Mouse (Mus musculus): ENCODE measurements around the gene Slc35f3.
A peak's percentile ranks its signal among the peaks of the same experiment; 100 is the strongest.

The Slc35f3 gene

DNA sequence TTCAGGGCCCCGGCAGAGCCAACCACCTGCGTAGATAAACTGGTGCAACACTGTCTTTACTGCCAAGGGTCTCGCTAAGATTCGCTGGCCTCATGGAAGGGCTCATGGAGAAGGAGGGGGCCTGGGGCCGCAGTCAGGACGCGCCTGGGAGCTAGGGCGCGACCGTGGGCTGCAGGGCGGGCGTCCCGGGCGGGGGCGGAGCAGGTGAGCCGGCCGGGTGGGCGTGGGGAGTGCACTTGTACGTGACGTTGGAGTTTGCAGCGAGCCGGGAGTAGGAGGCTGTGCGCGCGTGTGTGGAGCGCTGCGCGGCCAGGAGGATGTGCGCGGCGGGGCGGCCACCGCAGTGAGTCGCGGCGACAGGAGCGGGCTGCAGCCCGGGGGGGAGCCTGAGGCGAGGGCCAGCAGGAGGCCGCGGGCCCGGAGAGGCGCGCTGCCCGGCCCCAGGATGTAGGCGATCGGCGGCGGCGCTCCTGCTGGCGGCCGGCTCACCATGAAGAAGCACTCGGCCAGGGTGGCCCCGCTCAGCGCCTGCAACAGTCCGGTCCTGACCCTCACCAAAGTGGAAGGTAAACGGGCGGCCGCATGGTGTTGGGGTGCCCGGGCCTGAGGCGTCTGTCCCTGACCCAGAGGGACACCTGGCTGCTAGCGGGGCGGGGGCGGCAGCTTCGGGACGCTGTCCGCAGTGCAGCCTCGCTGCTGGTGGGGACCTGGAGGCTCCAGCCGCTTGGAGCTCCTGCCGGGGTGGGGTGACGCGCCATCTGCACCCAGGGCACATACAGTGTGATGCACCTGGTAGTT, at the start of gene Slc35f3:
TSS of gene Slc35f3 (plus strand) at position 263 of the 798 bp plus-strand sequence.
- no peak for DNase-seq (ENCODE audit: low read depth)

DNA sequence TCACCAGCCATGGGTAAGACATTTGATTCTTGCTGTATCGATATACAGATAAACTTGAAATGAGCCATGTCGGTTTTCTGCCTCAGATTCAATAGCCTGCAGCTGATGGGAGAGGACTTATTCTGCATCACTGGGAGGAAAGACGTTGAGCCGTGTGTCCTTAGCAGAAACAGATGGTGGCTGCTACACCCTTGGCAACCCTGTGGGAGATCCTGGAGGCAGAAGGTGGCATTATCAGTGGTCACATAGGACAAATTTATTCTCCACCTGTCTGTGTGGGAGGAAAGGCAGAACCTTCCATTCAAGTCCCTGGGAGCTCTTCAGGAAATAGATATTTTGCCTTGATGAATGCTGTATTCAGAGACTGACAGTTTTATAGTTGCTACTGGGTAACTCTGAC, 47.9 kb upstream of the Slc35f3 start:
- no peak for DNase-seq (ENCODE audit: low read depth)

DNA sequence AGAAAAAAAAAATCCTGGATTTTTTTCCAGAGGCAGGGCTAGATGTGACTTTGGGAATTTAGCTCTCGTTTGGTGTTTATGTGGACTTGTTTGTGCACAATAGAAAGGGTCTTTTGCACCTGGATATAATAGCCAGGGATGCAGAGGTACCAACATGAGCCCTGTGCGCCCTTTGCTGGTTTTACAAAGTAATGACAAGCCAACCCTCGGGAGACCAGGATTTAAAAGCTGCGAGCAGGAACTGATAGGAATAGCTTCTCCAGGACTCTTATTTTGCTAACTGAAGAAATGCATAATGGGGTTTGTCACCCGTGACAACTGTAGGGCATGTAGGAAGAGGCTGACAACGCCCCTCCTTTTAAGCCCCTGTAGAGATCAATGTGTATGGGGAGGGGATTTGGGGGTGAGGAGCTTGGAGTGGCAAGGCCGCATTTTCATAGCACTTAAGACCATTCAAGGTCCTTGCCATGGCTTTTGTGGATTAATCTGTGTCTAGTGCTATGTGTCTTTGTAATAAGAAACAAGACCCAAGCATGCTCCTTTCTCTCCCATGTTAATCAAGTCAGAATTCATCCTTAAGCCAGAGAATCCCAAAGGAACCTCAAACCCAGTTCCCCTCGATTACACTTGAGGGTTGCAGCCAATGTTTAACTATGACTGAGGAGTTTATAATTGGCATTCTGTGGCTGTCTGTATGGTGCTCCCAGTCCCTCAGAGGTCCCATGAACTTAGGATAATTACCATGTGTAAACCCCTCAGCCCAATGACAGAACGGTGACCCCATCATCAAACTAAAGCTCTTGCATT, 41.6 kb upstream of the Slc35f3 start:
- no peak for DNase-seq (ENCODE audit: low read depth)

- no peak for DNase-seq (ENCODE audit: low read depth)
These were observed 41.0 kb upstream of the Slc35f3 start for GRCm38 (mm10) chr8:126257392-126257681.

GRCm38 (mm10) chr8:126258175-126258781, 40.1 kb upstream of the Slc35f3 start:
- peak; percentile 28 for DNase-seq (ENCODE audit: low read depth)

DNA sequence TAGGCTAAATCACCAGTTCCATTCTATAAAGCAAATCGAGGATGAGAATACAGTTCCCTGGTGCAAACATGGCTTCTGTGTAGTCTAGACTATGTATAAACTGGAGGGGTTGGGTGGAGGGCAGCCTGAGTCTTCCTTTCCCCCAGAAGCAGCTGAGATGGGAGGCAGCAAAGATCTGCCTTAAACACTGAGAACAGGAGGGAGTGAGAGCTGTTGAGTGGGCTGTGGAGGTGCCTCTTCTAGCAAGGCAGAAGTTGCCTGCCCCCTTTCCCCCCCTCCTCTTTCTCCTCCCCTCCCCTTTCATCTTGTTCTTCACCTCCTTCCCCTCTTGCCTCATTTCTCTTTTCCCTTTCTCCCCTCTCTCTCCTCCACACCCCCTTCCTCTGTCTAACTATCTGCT, 33.2 kb upstream of the Slc35f3 start:
- DNase-seq (ENCODE audit: low read depth), result no peak

DNA sequence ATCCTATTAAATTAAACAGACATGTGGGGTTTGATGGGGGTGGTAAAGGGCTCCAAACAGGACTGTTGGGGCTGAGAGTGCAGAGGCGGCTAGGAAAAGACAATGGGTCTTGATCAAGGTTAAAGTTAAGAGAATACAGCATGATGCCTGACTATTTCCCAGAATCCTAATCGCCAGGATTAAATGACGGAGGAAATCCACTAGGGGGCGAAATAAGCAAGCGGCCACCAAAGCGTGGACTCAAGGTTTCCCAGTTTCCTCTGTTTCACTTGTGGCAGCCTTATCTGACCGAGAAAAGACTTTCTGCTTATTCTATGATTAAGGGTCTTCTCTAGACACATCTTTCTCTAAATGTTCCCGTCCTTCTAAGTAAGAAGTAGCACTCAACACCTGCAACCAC, 31.2 kb upstream of the Slc35f3 start:
- DNase-seq (ENCODE audit: low read depth), result peak; percentile 7

- no peak for DNase-seq (ENCODE audit: low read depth)
These were observed 28.6 kb upstream of the Slc35f3 start for GRCm38 (mm10) chr8:126269733-126270132.

DNA sequence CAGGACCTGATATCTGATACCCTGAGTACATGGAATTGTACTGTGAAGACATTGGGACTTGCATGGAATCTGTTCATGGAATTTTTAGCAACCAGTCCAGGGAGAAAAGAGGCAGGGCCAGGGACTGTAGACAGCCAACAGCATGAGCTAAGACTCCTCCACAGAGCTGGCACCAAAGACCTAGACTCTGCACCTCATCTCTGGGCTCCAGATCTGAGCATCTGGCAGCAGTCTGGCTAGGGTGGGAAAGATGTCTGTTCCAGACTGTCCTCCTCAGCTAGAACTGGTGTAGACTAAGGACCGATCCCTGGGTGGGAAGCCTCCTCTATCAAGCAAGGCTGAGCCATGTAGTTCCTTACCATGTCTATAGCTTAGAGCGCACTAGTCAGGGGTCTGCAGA, 25.9 kb upstream of the Slc35f3 start:
- DNase-seq (ENCODE audit: low read depth), result no peak

- no peak for DNase-seq (ENCODE audit: low read depth)
These were observed 25.3 kb upstream of the Slc35f3 start for GRCm38 (mm10) chr8:126273066-126273465.

DNA sequence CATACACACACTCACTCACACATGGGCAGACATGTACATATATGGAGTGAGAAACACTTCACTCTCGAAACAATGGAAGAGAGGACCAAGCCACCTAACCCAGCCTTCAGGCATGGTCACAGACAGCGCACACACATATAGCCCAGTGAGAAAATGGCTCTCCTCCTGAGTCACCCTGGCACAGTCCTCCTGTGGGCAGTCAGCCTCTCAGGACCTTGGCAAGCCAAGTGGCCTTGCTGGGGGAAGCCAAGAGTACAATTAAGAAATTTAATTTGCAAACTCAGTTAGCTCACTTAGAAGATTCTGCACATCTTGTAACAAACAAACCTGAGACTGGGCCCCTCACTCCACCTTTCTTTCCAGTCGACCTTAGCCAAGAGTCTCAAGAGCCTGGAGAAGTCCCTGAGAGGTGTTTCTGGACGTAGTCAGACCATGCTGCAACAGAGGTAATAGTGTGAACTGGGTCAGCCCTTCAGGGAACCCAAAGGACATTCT, 23.4 kb upstream of the Slc35f3 start:
- DNase-seq (ENCODE audit: low read depth), result no peak

DNA sequence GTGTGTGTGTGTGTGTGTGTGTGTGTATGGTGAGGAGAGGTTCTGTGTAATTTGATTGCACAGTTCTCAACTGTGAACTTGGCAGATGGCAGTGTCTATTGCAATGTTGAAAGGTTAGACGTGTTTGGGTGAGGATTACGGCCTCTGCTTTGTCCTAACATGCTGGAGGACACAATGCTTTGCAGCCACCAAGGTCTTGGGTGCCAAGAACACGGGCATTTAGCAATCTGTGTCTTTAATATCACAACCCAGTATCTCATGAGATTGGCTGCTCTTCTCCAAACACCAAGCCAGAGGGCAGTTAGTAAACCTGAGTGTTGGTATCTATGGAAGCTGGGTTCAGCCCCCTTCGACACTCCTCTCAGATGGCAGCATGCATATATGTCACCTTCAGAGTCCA, 22.5 kb upstream of the Slc35f3 start:
- no peak for DNase-seq (ENCODE audit: low read depth)

DNA sequence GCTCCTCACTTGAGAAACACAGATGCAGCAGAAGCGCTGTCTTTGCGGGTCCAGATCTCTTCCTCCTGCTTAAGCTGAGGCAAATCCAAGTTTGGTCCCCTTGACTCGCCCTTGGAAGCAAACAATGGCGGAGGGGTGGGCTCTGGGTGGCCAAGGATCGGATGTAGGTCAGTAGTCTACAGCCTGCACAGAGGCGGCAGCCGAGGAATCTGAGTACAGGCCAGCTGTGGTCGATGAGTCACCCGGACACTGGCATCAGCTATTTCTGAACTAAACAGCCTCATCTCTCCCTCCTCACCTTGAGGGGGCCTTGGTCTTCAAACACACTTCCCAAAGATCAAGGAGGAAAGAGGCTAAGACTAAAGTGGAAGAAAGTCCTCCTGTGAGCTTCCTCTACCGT, 6.4 kb upstream of the Slc35f3 start:
- DNase-seq (ENCODE audit: low read depth), result no peak

- peak; percentile 24 for DNase-seq (ENCODE audit: low read depth)
These were observed 993 bp upstream of the Slc35f3 start for GRCm38 (mm10) chr8:126297284-126297845.

GRCm38 (mm10) chr8:126299333-126299732, 975 bp downstream of the Slc35f3 start:
- DNase-seq (ENCODE audit: low read depth), result no peak

DNA sequence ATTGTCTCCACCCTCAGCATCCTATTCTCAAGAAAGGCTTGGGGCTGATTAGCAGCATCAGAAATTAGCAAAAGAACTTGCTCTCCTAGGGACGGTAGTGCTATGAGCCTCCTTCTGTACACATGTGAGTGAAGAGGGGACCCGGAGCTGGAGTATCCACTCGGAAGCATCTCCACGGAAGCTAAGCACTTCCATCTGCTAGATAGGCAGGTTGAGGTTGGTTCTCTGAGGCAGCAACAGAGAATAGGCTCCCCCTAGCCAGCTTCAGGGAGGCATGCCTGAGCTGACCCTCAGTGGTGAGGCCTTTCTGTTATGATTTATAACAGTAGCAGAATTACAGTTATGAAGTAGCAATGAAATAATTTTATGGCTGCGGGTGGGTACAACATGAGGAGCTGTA, 2.0 kb downstream of the Slc35f3 start:
- no peak for DNase-seq (ENCODE audit: low read depth)

DNA sequence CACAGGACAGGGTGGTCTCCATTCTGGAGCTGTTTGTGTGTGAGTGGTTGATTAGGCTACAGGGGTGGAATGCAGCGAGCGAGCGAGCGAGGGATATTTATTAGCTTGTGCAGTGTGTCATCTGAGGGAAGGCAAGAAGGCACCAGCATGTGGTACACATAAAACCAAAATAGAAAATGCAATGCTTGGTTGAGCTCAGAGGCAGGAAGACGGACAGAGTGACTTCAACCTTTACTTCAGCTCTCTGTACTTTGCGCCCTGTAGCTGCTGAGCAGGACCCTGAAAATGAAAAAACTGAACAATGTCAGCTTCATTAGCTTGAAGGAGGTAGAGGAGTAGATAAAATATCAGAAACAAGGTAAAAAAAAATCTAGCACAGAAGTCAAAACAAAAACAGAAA, 3.2 kb downstream of the Slc35f3 start:
- no peak for DNase-seq (ENCODE audit: low read depth)

DNA sequence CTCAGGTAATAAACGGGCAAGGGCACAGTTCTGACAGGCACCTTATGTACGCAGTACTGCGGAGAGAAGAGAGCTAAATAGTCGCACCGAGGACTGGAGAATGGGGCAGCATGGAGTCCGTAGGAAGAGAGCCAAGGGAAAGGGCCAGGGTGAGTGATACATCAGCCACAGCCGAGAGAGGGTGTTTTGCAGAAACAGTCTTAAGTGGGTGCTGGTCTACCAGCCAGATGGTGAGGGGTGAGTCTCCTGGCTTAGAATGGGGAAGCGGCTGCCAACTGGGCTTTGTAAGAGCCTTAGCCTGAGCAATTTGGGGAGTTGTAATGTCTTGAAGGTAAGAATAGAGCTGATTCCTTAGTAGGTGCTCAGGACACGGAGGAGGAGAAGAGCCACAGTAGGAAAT, 8.8 kb downstream of the Slc35f3 start:
- DNase-seq (ENCODE audit: low read depth), result no peak

- DNase-seq (ENCODE audit: low read depth), result no peak
These were observed 10.7 kb downstream of the Slc35f3 start for GRCm38 (mm10) chr8:126309015-126309414.

DNA sequence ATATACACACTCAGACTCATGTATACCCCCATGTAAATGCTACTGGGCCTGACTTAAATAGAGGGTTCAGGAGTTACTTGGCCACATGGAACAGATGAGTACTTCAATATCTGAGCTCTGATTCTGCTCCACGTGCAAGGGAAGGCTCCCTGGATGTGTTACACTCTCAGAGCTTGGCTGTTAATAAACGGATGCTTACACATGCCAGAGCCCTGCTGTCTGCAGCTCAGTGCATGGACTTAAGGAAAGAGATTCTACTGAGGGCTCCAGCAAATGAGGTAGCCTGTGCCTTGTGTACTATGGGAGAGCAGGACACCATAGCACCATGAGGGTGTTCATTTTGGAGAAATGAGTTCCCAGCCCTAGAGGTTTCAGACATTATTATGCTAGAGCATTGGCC, 26.6 kb downstream of the Slc35f3 start:
- no peak for DNase-seq (ENCODE audit: low read depth)

GRCm38 (mm10) chr8:126326136-126326535, 27.8 kb downstream of the Slc35f3 start:
- no peak for DNase-seq (ENCODE audit: low read depth)

GRCm38 (mm10) chr8:126326731-126327130, 28.4 kb downstream of the Slc35f3 start:
- no peak for DNase-seq (ENCODE audit: low read depth)

DNA sequence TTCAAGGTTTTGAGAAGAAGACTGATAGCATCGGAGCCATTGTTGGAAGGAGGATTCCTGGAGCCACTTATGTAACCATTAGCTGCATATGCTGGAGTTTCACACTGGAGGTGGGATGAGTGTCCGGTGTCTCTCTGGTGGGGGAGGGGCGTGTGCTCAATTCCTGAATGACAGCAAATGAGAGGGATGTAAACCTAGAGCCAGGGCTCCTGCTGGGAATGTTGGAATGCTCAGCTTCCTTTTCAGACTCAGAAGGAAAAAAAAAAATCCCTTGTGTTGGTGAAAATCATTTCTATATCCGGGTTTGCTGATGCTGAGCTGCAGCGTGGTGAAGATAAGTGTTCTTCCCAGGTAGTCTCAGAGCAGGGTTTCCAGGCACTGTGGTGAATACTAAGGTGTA, 29.4 kb downstream of the Slc35f3 start:
- no peak for DNase-seq (ENCODE audit: low read depth)
